Mouse (Mus musculus) hematopoietic stem cell, adult 5-6 weeks (primary cell): ENCODE measurements around the gene H2-M10.5. TPM values are rescaled to one million over a fixed set of nuclear protein-coding genes. Genes with fewer than 3 reads are reported as not detected.
A peak's percentile ranks its signal among the peaks of the same experiment; 100 is the strongest.
"Not testable (repeated sequence)": the region's sequence is repeated elsewhere in the genome, so short reads cannot be mapped to it uniquely, and the experiment has no call there.

Experiments used
- ATAC-seq, 2 experiments: fragments of 125-278 bp in 1 of 2; replicated peaks in 1 of 2; 2 replicates each; pipeline ENCODE4 v1.8.0; 2016 to 2017; ENCODE audit warnings: inconsistent platforms in 2 of 2, mild to moderate bottlenecking in 2 of 2, moderate number of reproducible peaks in 2 of 2, low read depth in 1 of 2, moderate TSS enrichment in 1 of 2; ENCODE audit not compliant: low FRiP score in 2 of 2, poor library complexity in 2 of 2, severe bottlenecking in 2 of 2, insufficient read depth in 1 of 2, low TSS enrichment in 1 of 2
- total RNA-seq: library from RNA; stranded (forward); fragments of 172-1452, 232-1000 nt; gene quantifications from 2 replicates; pipeline ENCODE4 v1.2.3, GENCODE M21; 2017

The H2-M10.5 gene
- not detected in 2 replicates for total RNA-seq

DNA sequence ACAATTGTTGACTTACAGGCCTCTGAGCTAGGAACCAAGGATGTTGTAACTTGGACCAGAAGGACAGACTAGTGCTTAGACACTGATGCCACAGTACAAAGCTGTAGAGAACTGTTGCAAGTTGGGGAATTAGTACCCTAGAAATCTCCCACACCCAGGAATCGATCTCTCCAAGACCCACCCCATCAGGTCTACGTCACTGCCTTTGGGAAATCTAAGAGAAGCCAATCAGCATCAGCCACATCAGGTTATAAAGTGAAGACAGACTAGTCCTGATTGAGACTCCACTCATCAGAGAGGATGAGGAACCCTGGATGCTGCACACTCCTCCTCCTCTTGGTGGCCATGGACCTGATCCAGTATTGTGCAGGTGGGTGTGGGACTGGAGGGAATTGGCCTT is at the start of gene H2-M10.5:
TSS of gene H2-M10.5 (plus strand) at position 301 of the 400 bp plus-strand sequence.
- ATAC-seq: not testable (repeated sequence)

GRCm38 (mm10) chr17:36726046-36726445 is 46.7 kb upstream of the H2-M10.5 start:
- 0 out of 4 replicates have a peak, but pooled peaks of 1 of the 2 experiments have one; percentile 42 for ATAC-seq

- no peak for ATAC-seq
Observed at GRCm38 (mm10) chr17:36763816-36764215, 8.9 kb upstream of the H2-M10.5 start.

- ATAC-seq: not testable (repeated sequence)
Observed at GRCm38 (mm10) chr17:36764244-36764643, 8.5 kb upstream of the H2-M10.5 start.

- ATAC-seq: not testable (repeated sequence)
Observed at GRCm38 (mm10) chr17:36765403-36765802, 7.3 kb upstream of the H2-M10.5 start.

DNA sequence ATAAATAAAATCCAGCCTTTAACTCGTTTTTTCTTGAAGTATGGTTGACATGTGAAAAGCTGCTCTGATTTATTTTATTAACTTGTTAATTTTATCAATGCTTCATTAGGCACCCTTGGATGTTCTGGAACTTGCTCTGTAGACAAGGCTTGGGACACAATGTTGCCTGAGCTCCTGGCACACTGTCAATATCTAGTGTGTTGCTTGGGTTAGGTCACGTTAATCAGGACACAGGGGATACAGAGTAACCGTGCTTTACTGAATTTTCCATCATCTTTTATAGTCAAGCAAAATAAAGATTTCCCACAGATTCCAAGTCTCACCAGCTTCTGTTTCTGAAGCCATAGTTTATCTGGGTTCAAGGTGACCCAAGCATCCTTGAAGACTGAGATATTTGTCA is 8.8 kb downstream of the H2-M10.5 start:
- ATAC-seq: no peak

- peak; percentile 64 to 67; a peak in 3 of 4 replicates for ATAC-seq
Observed at GRCm38 (mm10) chr17:36786483-36786886, 13.8 kb downstream of the H2-M10.5 start.

- no peak for ATAC-seq
Observed at GRCm38 (mm10) chr17:36788351-36788750, 15.6 kb downstream of the H2-M10.5 start.

DNA sequence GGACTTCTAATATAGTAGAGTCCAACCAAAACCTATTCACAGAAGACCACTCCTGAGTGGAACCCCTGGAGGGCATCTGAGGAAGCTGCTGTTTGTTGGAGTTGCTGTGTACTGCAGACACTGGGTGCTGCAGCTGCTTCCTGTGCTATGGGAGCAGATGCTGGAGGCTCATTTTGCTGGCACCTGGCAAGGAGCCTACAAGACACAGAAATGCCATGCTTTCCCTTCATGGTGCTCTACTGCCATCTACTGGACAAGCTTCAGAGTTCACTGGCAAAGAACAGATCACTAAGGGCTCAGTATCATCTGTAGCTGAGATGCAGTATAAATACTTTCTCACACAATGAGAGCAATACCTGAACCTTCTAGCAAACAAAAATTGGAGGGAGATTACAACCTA is 16.1 kb downstream of the H2-M10.5 start:
- ATAC-seq: peak; percentile 73 to 83

GRCm38 (mm10) chr17:36799493-36799892 is 26.8 kb downstream of the H2-M10.5 start:
- no peak for ATAC-seq

DNA sequence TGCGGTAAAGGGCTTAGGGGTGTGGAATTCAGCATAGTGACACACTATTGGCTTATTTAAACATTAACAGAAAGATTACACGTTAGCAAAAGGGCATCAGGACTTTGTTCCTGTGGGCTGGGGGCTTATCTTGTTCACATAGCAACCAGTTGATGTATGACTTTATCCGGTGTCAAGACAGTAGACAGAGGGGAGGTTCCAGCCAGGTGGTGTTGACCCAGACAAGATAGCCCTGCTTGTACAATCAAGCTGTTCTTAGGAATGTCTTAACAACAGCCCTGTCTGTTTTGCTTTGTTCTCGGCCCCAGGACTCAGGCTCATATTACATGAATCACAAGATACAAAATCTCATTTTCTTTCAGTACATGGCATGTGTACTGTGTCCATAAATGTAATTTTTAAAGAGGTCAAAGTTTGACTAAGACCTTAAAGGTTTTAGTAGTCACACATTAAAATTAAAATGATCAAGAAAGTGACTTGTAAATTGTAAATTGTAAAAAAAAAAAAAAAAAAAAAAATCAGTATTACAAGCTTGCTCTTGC is 27.3 kb downstream of the H2-M10.5 start:
- not testable (repeated sequence) for ATAC-seq

GRCm38 (mm10) chr17:36811871-36812270 is 39.2 kb downstream of the H2-M10.5 start, which contains the start of gene H2-M10.6:
TSS of gene H2-M10.6 (plus strand) at chr17:36812171.
- no peak for ATAC-seq

DNA sequence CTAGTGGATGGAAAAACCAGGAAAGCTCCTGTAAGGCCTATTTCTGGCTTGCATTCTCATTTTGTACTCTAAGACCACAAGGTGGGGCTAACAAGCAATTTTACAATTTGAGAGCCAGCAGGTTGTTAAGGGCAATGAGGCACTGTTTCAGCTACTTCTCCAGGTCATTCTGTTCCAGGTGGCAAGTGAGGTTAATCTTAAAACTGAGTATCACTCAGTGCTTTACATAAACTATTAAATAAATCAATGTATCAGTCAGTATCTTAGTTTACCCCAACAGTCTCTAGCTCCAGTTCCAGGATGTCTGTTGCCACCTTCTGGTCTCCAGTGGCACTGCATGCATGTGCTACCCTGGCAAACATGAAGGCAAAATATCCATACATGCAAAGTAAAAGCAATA is 51.3 kb downstream of the H2-M10.5 start:
- peak; percentile 64 to 71; a peak in 3 of 4 replicates for ATAC-seq

GRCm38 (mm10) chr17:36825525-36825924 is 52.8 kb downstream of the H2-M10.5 start:
- ATAC-seq: peak; percentile 39 to 44; a peak in 2 of 4 replicates

Other genes with a start within 250 kb of the H2-M10.5 start
- not detected in 2 replicates for gene H2-M11, start 225.8 kb upstream of the H2-M10.5 start, total RNA-seq
- not detected in 2 replicates for gene H2-M9, start 130.2 kb upstream of the H2-M10.5 start, total RNA-seq
- not detected in 2 replicates for gene H2-M1, start 100.7 kb upstream of the H2-M10.5 start, total RNA-seq
- gene H2-M10.6, start 39.3 kb downstream of the H2-M10.5 start, total RNA-seq: not detected in 2 replicates
- gene Trim26, start 64.2 kb downstream of the H2-M10.5 start, total RNA-seq: 22.2 and 27.6 TPM in 2 replicates
- gene Trim15, start 94.3 kb downstream of the H2-M10.5 start, total RNA-seq: not detected in 2 replicates
- 1.1 and 3.9 TPM in 2 replicates for gene Trim10, start 96.7 kb downstream of the H2-M10.5 start, total RNA-seq
- not detected in 2 replicates for gene Trim40, start 117.2 kb downstream of the H2-M10.5 start, total RNA-seq
- not detected in 2 replicates for gene Trim31, start 125.2 kb downstream of the H2-M10.5 start, total RNA-seq
- not detected in 2 replicates for gene Rnf39, start 170.0 kb downstream of the H2-M10.5 start, total RNA-seq
- 37.8 and 55.1 TPM in 2 replicates for gene Ppp1r11, start 178.8 kb downstream of the H2-M10.5 start, total RNA-seq
- 45.1 and 49.9 TPM in 2 replicates for gene Znrd1, start 185.6 kb downstream of the H2-M10.5 start, total RNA-seq
- gene Znrd1as, start 185.7 kb downstream of the H2-M10.5 start, total RNA-seq: 9.2 and 13.8 TPM in 2 replicates
- gene 2410137M14Rik, start 208.3 kb downstream of the H2-M10.5 start, total RNA-seq: not detected in 2 replicates
- gene H2-M5, start 216.6 kb downstream of the H2-M10.5 start, total RNA-seq: not detected in 2 replicates
- gene Zfp57, start 228.3 kb downstream of the H2-M10.5 start, total RNA-seq: 6.9 and 13.6 TPM in 2 replicates